ENCODE assay signal across 8 mouse cellular contexts in genomic region chr1:172053541-172054440, GRCm38 (mm10). TPM values are rescaled to one million over a fixed set of nuclear protein-coding genes. Genes with fewer than 3 reads are reported as not detected.
DNase-seq lines count a peak whose midpoint lies in the region; ATAC-seq and TF ChIP-seq lines count a peak whose summit lies in the region.

No protein-coding gene starts in this region.

- ATAC-seq in hindbrain, embryonic 12.5 days (ENCODE audit: low FRiP score) = no peak
- peak; percentile 45; the same call in 1 of the 2 replicates for ATAC-seq in midbrain, postnatal 0 days (ENCODE audit: low FRiP score)

- DNase-seq in left cerebral cortex, adult 2 months (ENCODE audit: extremely low spot score in 1 of 2, low spot score in 2 of 2) = peak; percentile 23 to 38
- DNase-seq in left cerebral cortex, postnatal 4 days = no peak
- peak; percentile 63 to 75 for DNase-seq in cerebellum, postnatal 25 days
- DNase-seq in midbrain, postnatal 0 days (ENCODE audit: low spot score) = peak; percentile 51
- no peak for DNase-seq in spleen, postnatal 36 days (ENCODE audit: low spot score in 2 of 2)
- DNase-seq in lung, postnatal 10 days = no peak
- DNase-seq in lung, adult 18-20 months = no peak

- peak overlapping the region; percentile 72 for H3K4me2 ChIP-seq in hindbrain, embryonic 12.5 days (replicated peaks)
- H3K4me2 ChIP-seq in midbrain, postnatal 0 days (ENCODE audit: low read depth, low read length, poor library complexity, severe bottlenecking) = peak overlapping the region; percentile 75

- H3K4me3 ChIP-seq in left cerebral cortex, adult 2 months = peak overlapping the region; percentile 44
- H3K4me3 ChIP-seq in hindbrain, embryonic 12.5 days = peak overlapping the region; percentile 39
- H3K4me3 ChIP-seq in midbrain, postnatal 0 days (ENCODE audit: low read depth, low read length) = peak overlapping the region; percentile 36

- intact Hi-C loops in left cerebral cortex, adult 2 months (cut with DNase I) = no loop called here
- intact Hi-C loops in left cerebral cortex, postnatal 4 days (cut with DNase I) = no loop called here

- 4% methylated on average over 42 of the region's 42 CpGs for WGBS in hindbrain, embryonic 12.5 days
- 3% methylated on average over 42 of the region's 42 CpGs for WGBS in midbrain, postnatal 0 days

- H3K27ac ChIP-seq in left cerebral cortex, adult 2 months = no peak overlapping the region
- H3K27ac ChIP-seq in hindbrain, embryonic 12.5 days = peak overlapping the region; percentile 40; the same call in 1 of the 2 replicates
- no peak overlapping the region for H3K27ac ChIP-seq in midbrain, postnatal 0 days (ENCODE audit: low read depth, low read length)

- no peaks in the 10 kb centered on the region for H3K36me3 ChIP-seq in hindbrain, embryonic 12.5 days
- no peaks in the 10 kb centered on the region for H3K36me3 ChIP-seq in midbrain, postnatal 0 days (ENCODE audit: insufficient read depth, low read length)

- peaks cover 58% of the 10 kb centered on the region for H3K4me1 ChIP-seq in hindbrain, embryonic 12.5 days
- no peaks in the 10 kb centered on the region for H3K4me1 ChIP-seq in midbrain, postnatal 0 days (ENCODE audit: insufficient read depth, low read length)

- no peak for TF ChIP-seq CTCF in left cerebral cortex, adult 2 months (IDR thresholded peaks at IDR 0.05)
- no peak for TF ChIP-seq CTCF in midbrain, postnatal 0 days (IDR thresholded peaks at IDR 0.05)

- H3K27me3 ChIP-seq in hindbrain, embryonic 12.5 days = peaks cover 6% of the 10 kb centered on the region; the same call in 1 of the 2 replicates
- H3K27me3 ChIP-seq in midbrain, postnatal 0 days (ENCODE audit: insufficient read depth, low read length) = no peaks in the 10 kb centered on the region

- H3K9ac ChIP-seq in hindbrain, embryonic 12.5 days = peak overlapping the region; percentile 64
- peak overlapping the region; percentile 9 for H3K9ac ChIP-seq in midbrain, postnatal 0 days (replicated peaks; ENCODE audit: low read length, poor library complexity, severe bottlenecking)

- H3K9me3 ChIP-seq in hindbrain, embryonic 12.5 days (replicated peaks) = no peaks in the 10 kb centered on the region
- H3K9me3 ChIP-seq in midbrain, postnatal 0 days (ENCODE audit: low read length) = no peaks in the 10 kb centered on the region

RNA-seq across cellular contexts. Expression of gene Nhlh1, which starts 3.6 kb away (rescaled TPM):
- total RNA-seq in left cerebral cortex, adult 2 months (2021) = under 1 TPM; 0.18 to 0.49 TPM
- under 1 TPM; 0.32 to 0.44 TPM for total RNA-seq in left cerebral cortex, postnatal 4 days (2021)
- polyA plus RNA-seq in hindbrain, embryonic 12.5 days (2016; fragmentation: Nextera tagmentation; extraction: Ambion mirVana) = 14.5 and 15.3 TPM in 2 replicates
- total RNA-seq in midbrain, postnatal 0 days (2014; rRNA removed) = 0.38 and 3.6 TPM in 2 replicates
- 0.12 TPM in 1 of 2 replicates, not detected in the other for polyA plus RNA-seq in midbrain, postnatal 0 days (2015; fragmentation: Nextera tagmentation; extraction: Ambion mirVana)

RNA-seq across cellular contexts. Expression of gene Vangl2, which starts 25.5 kb away (rescaled TPM):
- 10 to 100 TPM; 12.5 to 14.5 TPM for total RNA-seq in left cerebral cortex, adult 2 months (2021)
- 10 to 100 TPM; 62.0 to 65.3 TPM for total RNA-seq in left cerebral cortex, postnatal 4 days (2021)
- 60.4 and 68.6 TPM in 2 replicates for polyA plus RNA-seq in hindbrain, embryonic 12.5 days (2016; fragmentation: Nextera tagmentation; extraction: Ambion mirVana)
- 85.8 and 115 TPM in 2 replicates for total RNA-seq in midbrain, postnatal 0 days (2014; rRNA removed)
- polyA plus RNA-seq in midbrain, postnatal 0 days (2015; fragmentation: Nextera tagmentation; extraction: Ambion mirVana) = 43.1 and 44.2 TPM in 2 replicates

RNA-seq across cellular contexts. Expression of gene Copa, which starts 28.5 kb away (rescaled TPM):
- 100 to 1,000 TPM; 138 to 147 TPM for total RNA-seq in left cerebral cortex, adult 2 months (2021)
- 100 to 1,000 TPM; 195 to 198 TPM for total RNA-seq in left cerebral cortex, postnatal 4 days (2021)
- polyA plus RNA-seq in hindbrain, embryonic 12.5 days (2016; fragmentation: Nextera tagmentation; extraction: Ambion mirVana) = 233 and 256 TPM in 2 replicates
- total RNA-seq in midbrain, postnatal 0 days (2014; rRNA removed) = 207 and 225 TPM in 2 replicates
- polyA plus RNA-seq in midbrain, postnatal 0 days (2015; fragmentation: Nextera tagmentation; extraction: Ambion mirVana) = 149 and 155 TPM in 2 replicates

RNA-seq across cellular contexts. Expression of gene Ncstn, which starts 28.8 kb away (rescaled TPM):
- total RNA-seq in left cerebral cortex, adult 2 months (2021) = 10 to 100 TPM; 61.5 to 65.4 TPM
- total RNA-seq in left cerebral cortex, postnatal 4 days (2021) = 10 to 100 TPM; 80.0 to 85.3 TPM
- 128 and 132 TPM in 2 replicates for polyA plus RNA-seq in hindbrain, embryonic 12.5 days (2016; fragmentation: Nextera tagmentation; extraction: Ambion mirVana)
- total RNA-seq in midbrain, postnatal 0 days (2014; rRNA removed) = 70.3 and 78.7 TPM in 2 replicates
- 93.3 and 93.7 TPM in 2 replicates for polyA plus RNA-seq in midbrain, postnatal 0 days (2015; fragmentation: Nextera tagmentation; extraction: Ambion mirVana)

Comparison
In these comparisons a context has a peak if more than half of its experiments do, and no peak if none do; other contexts are left out.
1. DNase-seq: peak in left cerebral cortex, adult 2 months (2 of 2), cerebellum, postnatal 25 days (2 of 2) and midbrain, postnatal 0 days (single experiment); none in left cerebral cortex, postnatal 4 days (single experiment), spleen, postnatal 36 days (0 of 2), lung, postnatal 10 days (single experiment) and lung, adult 18-20 months (0 of 2).
2. Peak in every context shown above with its lines, with median percentiles within 50 percentile points of each other: H3K4me3 ChIP-seq.